Mouse (Mus musculus): ENCODE results near the gene Cfap77.
A peak's percentile ranks its signal among the peaks of the same experiment; 100 is the strongest.

The Cfap77 gene

DNA sequence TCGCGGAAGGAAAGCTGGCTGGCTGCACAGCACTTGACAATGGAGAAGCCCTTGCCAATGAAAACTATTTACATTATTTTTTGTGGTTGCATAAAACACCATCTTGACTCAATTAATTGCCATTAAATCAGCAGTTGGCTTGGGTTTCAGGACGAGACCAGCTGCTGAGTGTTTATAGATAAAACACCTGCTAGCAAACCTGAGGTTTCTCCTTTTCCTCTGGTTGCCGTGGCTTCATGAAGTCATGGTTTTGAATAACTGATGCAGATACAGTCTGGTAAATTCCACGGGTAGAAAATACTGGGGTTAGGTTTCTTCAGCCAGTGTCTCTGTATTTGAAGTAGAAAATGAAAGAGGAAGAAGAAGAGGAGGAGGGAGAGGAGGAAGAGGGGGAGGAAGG is 2.9 kb downstream of the Cfap77 start:
- peak; percentile 23 for DNase-seq (ENCODE audit: low read depth)

DNA sequence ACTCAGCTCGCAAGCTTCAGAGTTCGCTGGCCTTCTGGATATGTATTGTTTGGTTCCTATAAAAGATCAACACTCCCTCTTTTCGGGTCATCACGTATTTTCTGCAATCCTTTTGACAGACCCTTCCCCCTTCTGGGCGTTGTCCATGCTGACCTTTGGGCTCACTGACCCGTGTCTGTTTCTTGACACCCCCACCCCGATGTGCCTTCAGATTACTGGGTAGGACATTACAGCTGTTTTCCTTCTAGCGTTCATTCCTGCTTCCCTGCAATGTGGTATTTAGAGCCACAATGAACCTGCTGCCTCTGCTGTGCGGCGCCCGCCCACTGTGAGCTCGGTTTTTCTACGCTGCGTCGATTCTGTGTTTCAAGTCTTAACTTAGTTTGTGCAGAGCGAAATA is 8.7 kb downstream of the Cfap77 start:
- DNase-seq (ENCODE audit: low read depth) = no peak

DNA sequence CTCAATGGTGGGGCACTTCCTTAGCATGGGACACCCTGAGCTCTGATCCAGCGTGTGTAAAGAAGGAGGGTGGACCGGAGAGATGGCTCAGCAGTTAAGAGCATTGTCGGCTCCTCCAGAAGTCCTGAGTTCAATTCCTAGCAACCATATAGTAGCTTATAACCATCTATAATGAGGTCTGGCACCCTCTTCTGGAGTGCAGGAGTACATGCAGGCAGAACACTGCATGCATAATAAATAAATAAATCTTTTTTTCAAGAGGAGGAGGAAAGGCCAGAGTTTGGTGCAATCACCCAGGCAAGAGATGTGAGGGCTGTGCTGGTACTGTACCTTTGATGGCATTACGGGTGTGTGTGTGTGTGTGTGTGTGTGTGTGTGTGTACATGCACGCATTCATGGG is 12.7 kb downstream of the Cfap77 start:
- no peak for DNase-seq (ENCODE audit: low read depth)

DNA sequence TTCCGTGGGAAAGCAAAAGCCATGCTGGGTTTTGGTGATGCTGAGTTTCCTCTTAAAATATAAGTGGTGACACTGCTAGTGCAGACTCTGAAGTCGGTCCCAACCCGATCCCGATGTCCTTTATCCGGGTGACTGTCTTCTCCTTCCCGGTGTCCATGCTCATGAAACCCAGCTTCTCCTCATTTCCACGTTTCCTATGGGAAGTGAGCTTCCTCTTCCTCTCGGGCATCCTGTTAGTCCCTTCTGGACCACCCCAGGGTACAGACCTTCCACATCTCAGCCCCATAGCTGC is 13.4 kb downstream of the Cfap77 start:
- no peak for DNase-seq (ENCODE audit: low read depth)

DNA sequence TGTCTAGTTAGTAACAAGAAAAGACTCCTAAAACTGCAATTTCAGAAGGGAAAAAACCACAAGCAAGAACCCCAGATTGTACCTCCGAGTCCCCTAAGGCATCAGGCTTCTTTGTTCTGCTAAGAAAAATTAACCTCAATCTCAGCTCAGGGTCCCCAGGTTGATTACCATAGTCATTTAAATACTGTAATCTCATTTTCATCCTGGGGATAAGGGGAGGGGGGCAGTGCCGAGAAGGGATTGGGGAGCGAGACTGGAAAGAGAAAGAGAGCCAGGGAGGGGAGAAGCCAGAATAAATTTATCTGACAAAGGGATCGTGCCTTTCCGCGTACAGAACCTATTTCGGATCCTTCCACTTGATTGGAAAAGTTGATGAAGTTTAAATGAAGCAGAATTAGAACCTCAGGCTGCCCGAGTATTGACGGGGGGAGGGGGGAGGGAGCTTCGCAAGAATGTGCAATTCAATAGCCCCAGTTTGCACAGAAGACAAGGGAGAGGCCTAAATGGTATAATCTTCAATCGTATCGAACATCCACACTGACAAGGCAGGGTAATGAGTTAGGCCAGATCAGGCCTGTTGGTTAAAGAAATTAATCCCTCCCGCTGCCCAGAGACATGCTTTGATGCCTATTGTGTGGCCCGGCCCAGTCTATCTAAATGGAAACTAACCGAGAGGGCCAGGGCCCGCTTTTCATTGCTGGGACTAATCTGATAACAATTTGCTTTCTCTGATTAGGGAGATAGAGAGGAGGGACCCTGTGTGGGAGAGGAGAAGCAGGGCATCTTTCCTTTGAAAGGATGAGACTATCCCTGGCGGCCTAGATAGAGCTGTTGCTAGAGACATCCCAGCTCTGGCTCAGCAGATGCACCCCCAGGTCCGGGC is 14.0 kb downstream of the Cfap77 start:
- no peak for DNase-seq (ENCODE audit: low read depth)

DNA sequence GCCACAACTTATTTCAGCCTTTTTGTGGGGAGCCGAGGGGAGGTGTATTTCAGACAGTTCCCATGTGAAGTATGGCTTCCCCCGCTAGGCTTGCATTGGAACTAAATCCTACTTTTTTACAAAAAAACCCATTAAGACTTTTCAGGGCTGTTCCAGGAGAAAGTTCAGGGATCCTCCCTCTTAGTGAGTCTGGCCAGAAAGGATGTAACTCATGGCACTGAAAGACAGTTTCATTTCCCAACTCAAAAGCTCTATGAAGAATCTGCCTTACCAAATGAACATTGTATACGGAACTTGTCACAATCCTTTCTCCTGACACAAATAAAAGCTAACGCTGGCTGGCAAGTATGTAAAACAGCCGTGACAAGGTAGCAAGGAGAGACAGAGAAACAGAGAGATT is 15.1 kb downstream of the Cfap77 start:
- DNase-seq (ENCODE audit: low read depth) = no peak

DNA sequence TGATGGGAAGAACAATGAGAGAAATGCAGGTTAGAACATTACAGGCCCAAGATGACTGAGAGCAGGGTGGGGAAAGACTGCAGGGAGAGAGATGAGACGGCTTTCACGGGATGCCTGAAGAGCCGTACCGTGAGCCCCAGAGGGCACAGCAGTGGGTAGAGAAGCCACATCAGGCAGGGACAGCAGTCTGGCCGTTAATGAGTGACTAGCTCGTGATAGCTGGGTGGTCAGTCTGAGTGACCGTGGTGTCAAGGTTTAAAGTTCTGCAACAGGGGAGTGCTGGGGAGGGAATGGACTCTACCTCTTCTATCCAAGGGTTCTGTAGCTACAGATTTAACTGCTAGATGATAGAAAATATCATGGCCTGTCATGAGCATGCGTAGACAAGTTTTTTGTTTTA is 19.2 kb downstream of the Cfap77 start:
- no peak for DNase-seq (ENCODE audit: low read depth)

DNA sequence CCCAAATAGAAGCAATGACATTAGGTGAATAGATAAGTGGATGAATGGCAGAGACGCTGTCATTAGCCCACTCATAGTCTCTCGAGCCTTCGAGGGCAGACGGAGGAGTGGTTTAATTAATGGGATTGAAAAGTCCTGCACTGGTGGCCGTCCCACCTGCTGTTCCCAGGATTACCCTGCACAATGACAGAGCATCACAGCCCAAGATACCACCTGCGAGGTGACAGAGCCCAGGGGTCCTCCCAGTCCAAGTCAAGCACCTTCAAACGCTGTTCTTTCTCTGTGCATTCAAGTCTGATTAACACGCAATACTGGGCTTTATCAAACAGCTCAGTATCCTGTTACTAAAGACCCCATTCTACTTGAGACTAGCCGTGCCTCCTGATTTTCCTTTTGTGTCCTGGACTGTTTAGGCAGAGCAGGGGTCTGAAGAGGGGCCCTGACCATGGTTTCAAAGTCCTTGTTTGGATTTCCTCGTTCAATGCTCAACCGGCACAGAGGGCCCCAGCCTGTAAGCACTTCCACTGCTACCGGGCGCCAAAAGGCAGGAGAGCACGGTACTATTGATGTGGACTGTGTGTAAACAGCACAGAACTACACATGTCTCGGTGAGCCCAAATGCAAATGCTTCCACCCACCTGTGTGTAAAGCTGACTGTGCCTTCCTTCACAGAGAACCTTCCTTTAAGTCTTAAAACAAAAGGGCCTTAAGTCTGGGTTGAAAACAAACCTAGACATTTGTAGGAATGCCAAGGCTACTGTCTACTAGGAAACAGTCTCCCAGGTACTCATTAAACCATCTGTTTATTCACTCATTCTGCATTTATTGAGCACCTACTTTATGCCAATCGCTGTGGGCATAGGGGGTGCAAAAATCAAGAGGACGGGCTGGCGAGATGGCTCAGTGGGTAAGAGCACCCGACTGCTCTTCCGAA is 20.1 kb downstream of the Cfap77 start:
- DNase-seq (ENCODE audit: low read depth) = no peak

DNA sequence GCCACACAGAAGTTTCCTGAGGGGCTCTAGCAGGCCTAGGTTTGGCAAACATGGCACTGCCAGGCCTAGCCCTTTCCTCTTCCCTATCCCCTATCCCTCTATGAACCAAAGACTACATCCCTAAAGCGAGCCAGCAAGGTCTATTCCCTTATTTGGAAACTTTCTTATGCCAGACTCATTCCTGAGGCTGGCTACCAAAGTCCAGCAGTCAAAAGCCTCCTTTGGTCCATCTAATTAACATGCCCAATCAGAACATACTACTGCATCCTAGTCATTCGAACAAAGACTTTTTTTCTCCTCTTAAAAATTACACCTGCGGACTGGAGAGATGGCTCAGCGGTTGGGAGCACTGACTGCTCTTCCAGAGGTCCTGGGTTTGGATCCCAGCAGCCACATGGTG is 22.9 kb downstream of the Cfap77 start:
- DNase-seq (ENCODE audit: low read depth) = no peak

DNA sequence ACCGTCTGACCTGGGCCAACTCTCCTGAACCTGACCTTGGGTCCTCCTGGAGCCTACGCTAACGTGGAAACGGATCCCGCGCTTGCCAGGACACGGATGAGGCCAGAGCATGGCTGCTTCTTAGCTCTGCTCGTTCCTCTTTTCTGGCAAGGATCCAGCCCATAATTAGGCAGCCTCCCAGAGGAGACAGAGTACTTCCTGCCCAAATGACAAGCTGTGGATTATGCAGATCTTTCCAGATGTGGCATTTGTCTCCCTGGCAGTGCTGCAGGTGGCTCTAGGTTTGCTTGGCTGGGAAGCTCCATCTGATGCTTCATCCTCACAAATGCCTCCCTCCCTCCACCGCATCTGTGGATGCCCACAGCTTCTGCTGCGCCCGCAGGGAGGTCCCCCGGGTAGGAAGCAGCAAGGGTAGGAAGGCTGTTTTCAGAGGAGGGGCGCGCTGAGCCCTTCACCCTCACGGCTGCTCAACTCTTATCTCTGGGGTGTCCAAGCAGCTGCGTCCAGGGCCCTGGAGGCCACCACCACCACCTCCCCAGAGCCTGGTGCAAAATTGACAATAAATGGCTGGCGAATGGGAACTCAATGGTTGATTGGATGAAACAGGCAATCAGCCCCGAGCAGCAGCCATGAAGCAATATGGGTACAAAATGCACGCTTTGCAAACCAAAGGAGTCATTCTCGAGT is 24.7 kb downstream of the Cfap77 start:
- DNase-seq (ENCODE audit: low read depth) = no peak

DNA sequence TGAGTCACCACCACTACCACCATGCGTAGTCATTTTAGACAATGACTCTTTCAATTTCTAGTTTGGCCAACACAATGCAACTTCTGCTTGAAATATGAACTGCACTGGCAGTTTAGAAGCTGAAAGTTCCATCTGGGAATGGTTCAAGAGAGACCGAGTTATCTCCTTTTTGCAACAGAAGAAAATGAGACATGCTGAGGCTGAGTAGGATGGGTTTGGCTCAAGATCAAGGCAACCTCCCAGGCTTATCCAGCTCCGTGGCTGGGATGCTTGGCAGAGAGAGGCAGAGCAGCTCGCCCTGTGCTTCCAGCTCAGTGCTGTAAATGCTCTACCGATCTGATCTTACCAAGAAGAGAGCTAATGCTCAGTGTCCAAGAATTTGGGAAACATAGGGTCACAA is 29.6 kb downstream of the Cfap77 start:
- DNase-seq (ENCODE audit: low read depth) = no peak

DNA sequence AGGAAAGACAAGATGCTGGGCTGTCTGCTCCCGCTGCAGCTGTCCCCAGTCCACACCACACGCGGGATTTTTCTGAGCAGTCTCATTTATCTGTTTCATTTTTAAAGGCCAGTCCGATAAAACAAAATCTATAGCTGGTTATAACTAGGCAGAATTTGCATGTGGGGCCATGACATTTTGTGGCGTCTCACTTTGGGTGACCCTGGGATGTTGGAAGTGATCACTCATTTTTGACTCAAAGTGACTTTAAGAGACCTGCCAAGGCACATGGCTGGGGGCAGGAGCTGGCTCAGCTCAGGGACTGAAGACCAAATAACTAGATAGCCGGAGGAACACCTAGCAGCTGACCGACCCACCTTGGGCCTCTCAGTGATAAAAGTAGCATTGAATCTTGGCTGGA is 31.9 kb downstream of the Cfap77 start:
- DNase-seq (ENCODE audit: low read depth) = no peak

DNA sequence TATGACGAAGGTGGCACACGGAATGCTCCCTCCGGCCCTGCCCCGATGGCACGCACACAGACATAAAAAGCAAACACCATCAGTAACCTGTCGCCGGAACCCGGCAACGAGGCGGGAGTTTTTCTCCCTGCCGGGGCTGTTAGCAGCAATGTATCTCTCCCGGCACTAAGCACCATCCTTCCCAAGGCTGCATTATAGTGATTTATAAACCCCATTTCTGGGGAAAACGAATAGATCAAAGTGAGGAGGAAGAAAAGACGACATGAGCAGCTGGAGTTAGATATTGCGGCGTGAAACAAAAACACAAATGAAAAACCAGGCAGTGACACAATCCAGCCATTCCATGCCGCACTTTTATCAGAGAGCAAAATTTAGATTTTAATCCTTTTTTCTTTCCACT is 33.8 kb downstream of the Cfap77 start:
- DNase-seq (ENCODE audit: low read depth) = no peak

DNA sequence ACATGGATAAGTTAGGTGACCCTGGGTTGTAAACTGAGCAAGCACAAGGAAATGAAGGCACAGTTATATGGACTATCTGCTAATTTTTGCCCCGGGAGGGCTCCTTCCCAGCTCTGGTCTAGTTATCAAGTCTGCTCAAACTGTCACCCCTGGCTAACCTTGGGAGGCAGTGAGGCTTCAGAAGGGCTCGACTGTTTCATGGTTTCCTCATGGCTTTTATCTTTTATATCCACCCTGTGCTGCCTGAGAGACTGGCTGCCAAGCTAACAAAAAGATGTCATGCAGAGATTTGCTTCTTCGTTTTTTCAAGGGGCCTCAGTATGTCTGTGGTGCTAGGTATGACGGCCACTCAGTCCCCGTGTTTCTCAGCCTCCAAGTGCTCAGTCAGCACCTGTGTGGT is 36.2 kb downstream of the Cfap77 start:
- DNase-seq (ENCODE audit: low read depth) = no peak

DNA sequence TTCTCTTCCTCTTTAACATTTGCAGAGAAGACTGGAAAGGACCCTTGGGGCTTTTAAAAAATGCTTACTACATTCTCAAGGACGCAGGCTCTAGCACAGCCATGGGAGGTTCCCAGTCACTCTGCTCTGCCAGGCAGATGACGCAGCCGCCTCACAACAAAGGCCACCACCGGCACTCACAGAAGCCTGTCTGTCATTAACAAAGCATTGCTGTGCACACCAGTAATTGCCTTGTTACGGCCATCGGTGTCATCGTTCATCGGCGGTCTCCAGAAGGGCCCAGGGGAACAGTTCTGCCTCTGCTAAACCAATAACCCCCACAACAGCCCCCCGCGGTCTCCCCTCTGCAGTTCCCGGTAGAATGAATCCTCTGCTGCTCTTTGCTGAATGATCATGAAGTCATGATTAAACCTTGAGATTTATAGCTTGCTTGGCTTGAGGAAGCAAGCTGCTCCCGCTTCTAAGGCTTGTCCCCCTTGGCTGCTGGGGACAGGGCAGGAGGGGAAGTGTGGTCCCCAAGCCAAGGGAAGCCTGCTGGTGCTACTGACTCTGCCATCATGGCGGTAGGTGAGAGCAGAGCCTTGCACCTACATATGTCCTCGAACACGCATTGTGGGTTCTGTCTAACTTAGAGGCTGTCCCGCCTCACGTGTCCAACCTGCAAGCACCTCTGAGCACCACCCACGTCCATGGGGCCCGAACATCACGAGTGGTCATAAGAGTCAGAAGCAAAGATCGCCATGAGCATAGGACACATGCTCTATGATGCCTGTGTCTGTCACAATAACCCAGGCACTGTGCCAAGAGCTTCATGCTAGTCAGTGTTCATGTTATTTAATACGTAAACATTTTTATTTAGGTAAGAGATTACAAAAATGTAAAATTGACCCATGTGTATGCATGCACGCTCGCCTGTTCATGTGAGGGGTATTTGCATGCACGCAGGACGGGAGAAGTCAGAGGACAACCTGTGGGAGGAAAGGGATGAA is 38.0 kb downstream of the Cfap77 start:
- no peak for DNase-seq (ENCODE audit: low read depth)

DNA sequence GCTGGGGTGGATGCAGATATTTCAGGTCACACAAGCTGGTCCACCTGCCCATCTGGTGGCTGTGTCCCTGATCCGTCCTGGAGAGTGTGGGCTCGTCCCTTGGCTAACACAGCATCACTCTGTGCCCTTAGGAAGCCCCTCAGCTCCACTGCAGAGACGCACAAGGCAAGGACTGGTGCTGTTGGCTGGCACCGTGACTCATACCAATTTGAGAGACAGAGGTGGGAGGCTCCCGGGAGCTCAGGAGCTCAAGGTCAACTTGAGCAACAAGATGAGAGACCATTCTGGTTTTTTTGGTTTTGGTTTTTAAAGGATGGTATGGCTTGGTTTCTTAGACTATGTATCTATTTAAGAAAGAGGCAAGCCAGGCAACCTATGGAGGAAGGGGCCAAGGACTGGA is 42.3 kb downstream of the Cfap77 start:
- no peak for DNase-seq (ENCODE audit: low read depth)

DNA sequence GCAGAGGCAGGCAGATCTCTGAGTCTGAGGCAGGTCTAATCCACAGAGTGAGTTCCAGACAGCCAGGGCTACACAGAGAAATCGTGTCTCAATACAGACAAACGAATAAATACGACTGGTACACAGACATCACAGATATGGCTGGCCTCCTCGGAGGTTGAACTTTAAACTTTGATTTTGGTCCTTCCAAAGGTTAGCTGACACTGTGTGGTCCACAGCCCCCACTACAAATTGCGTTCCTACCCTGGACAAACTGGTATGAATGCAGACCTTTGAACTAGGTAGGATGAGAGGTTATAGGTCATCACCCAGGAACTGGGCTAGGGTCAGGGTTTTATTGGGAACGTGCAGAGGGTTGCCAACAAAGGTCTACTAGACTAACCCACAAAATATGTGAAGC is 47.2 kb downstream of the Cfap77 start:
- no peak for DNase-seq (ENCODE audit: low read depth)

DNA sequence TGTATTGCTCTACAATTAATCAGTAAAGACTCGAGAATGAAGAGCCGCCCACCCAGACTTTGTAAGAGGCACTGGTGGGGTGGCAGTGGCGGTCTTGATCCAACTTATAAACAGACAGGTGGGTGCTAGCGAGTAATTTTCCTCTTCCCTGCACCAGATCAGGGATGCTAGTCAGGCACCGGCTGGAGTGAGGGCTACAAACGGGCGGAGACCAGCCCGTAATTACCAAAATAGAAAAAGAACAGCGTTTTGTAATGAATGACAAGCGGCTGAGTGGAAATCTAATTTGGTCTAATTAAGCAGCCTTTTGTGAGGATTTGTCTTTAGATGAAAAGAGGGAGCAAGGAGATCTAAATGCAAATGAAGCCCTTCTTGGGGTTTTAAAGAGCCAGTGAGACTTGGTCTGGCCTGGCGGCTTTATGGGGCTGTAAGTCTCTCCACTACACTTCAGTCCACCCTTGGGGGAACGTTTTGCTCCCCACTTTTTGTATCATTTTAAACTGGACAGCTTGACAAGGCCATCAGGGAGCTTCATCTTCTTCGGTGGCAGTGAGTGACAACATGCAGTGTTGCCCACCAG is 48.3 kb downstream of the Cfap77 start:
- no peak for DNase-seq (ENCODE audit: low read depth)

DNA sequence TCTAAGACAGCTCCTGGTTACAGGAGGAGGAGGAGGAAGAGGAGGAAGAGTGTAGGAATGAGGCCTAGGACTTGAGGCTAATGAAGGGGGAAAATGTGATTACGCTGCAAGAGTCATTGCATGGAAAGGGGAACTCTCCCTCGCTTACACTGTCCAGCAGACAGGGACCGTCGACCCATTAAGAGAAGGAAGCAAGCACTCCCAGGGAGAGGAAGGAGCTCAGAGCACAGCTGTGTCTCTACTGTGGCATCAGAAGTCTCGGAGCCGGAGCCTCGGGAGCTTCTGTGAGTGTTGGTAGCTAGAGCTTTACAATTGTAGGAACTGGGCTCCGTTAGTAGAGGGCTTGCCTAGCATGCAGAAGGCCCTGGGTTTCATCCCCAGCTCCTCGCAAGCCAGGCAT is 50.8 kb downstream of the Cfap77 start:
- DNase-seq (ENCODE audit: low read depth) = no peak

DNA sequence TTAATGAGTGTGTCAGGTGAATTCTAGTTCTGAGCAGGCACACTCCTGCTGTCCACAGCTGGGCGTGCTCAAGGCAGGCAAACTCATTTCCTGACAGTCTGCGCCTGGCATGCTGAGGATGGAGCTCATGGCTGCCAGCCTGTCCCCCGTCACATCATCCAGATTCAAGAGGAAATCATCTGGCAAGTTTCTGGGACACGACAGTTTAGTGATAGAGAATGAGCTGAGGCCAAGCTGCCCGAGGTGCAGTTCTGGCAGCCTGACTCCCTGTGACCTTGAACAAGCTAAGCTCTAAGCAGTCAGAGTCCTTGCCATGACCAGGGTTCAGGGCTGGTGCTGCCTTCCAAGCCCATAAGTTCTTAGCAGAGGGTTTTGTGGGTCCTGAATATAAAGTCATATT is 56.6 kb downstream of the Cfap77 start:
- DNase-seq (ENCODE audit: low read depth) = no peak

DNA sequence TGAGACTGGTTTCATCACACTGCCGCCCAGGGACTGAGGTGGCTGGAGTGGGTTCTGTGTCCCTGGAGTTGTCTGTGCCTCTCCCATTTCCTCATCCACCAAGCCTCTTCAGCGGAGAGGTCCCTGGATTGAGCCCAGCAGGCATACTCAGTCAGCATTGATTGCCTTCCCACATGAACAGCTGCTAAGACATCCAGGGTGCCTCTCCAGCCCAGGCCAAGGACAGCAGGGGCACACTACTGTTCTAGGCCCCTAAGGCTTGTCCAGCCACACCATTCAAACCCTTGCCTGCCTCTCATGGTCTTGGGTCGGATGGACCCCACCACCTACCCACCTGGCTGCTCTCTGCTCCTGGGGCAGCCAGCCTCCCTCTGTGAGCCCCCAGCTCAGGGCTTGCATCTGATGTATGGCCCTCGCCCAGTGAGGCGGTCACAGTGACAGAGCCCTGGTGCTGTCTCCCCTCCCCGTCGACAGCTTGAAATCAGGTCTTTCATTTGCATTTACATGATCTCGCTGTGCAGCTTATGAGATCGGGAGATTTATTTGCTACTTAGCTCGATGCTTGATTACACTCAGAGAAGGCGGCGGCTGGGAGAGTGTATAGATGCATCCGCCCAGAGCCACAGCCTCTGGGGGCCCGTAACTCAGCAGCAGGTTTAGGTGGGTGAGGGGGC is 57.6 kb downstream of the Cfap77 start:
- DNase-seq (ENCODE audit: low read depth) = no peak

Data from naive thymus-derived CD4-positive, alpha-beta T cell, adult 2 months (primary cell).